Mouse (Mus musculus): ENCODE data around the gene A530084C06Rik. TPM values are rescaled to one million over a fixed set of nuclear protein-coding genes. Genes with fewer than 3 reads are reported as not detected.

A530084C06Rik gene
- polyA plus RNA-seq, 1 experiment from 2014 or later: not detected

- Histone ChIP-seq H3K4me3 (ENCODE audit: control insufficient read depth in 1 of 2, insufficient read depth in 1 of 2, low read depth in 1 of 2, low read length in 2 of 2) (no peak overlapping the region), H3K27me3 (ENCODE audit: control insufficient read depth, insufficient read depth, low read length) (no peaks in the 10 kb centered on the region), H3K4me1 (ENCODE audit: control insufficient read depth in 2 of 2, insufficient read depth in 2 of 2, low read length in 2 of 2) (no peaks in the 10 kb centered on the region), H3K9me3 (ENCODE audit: control insufficient read depth, low read length) (no peaks in the 10 kb centered on the region), H3K36me3 (ENCODE audit: control insufficient read depth, insufficient read depth, low read length) (no peaks in the 10 kb centered on the region), H3K9ac (ENCODE audit: low read length) (no peak overlapping the region), H3K4me2 (ENCODE audit: low read length) (no peak overlapping the region), H3K27ac (replicated peaks in 1 of 2; ENCODE audit: control insufficient read depth in 1 of 2, insufficient read depth in 1 of 2, low read depth in 2 of 2, low read length in 2 of 2) (no peak overlapping the region)
- no peak for ATAC-seq (ENCODE audit: insufficient number of reproducible peaks, insufficient read depth, low FRiP score, low read depth)
- WGBS: 62% methylated on average over 8 of the region's 8 CpGs
These were observed 52.5 kb downstream of the A530084C06Rik start for GRCm38 (mm10) chr13:31506494-31507167.

Other genes starting within 250 kb of the A530084C06Rik start
- gene Foxq1, start 3.2 kb downstream of the A530084C06Rik start, polyA plus RNA-seq (2014; fragmentation: Nextera tagmentation; extraction: Ambion mirVana): 0.04 and 0.19 TPM in 2 replicates
- 0.11 TPM in 1 of 2 replicates, not detected in the other for gene Foxf2, start 66.5 kb upstream of the A530084C06Rik start, polyA plus RNA-seq (2014; fragmentation: Nextera tagmentation; extraction: Ambion mirVana)
- gene Foxc1, start 247.3 kb upstream of the A530084C06Rik start, polyA plus RNA-seq (2014; fragmentation: Nextera tagmentation; extraction: Ambion mirVana): 4.3 and 5.0 TPM in 2 replicates